Mouse (Mus musculus): ENCODE results near the gene Wdr6. TPM values are rescaled to one million over a fixed set of nuclear protein-coding genes. Genes with fewer than 3 reads are reported as not detected.
"Not testable (repeated sequence)": the region's sequence is repeated elsewhere in the genome, so short reads cannot be mapped to it uniquely, and the experiment has no call there.

Wdr6 gene
- total RNA-seq (2018; cell fraction: chromatin; rRNA removed), result 10 to 100 TPM in 1 of 26 experiments, 1 to 10 TPM in 19, under 1 TPM in 6; 0.53 to 10.2 (median 2.6) TPM
- total RNA-seq (2018; cell fraction: cytosol; rRNA removed), result 10 to 100 TPM in 1 of 26 experiments, 1 to 10 TPM in 25; 2.9 to 10.2 (median 5.8) TPM
- total RNA-seq (2018; cell fraction: nucleus; rRNA removed), result 1 to 10 TPM; 3.6 to 9.9 (median 5.2) TPM
- 3.1 to 7.5 TPM (median 7.5 TPM) in 3 replicates for polyA plus RNA-seq (2018)

- Histone ChIP-seq H3K4me3 (ENCODE audit: inconsistent target) (peak within 1 kb of the TSS; percentile 56), H3K27ac (no peak within 1 kb of the TSS), H3K79me2 (ENCODE audit: inconsistent target) (no peaks in the 10 kb centered on the region), H3K36me3 (ENCODE audit: inconsistent target) (no peaks in the 10 kb centered on the region)
- WGBS (ENCODE audit: missing documents), result 12% methylated on average over 49 of the region's 51 CpGs
These were observed at the start of gene Wdr6 for GRCm38 (mm10) chr9:108578545-108579343. Gene Wdr6, minus strand, starts transcription at chr9:108578739.

- Histone ChIP-seq H3K79me2 (ENCODE audit: inconsistent target) (peaks cover 93% of the 10 kb centered on the region), H3K27ac (no peak overlapping the region), H3K4me3 (ENCODE audit: inconsistent target) (no peak overlapping the region), H3K36me3 (ENCODE audit: inconsistent target) (no peaks in the 10 kb centered on the region)
- WGBS (ENCODE audit: missing documents), result 51% methylated on average over 4 of the region's 4 CpGs
These were observed 49.6 kb upstream of the Wdr6 start for GRCm38 (mm10) chr9:108628141-108628540.

- Histone ChIP-seq H3K79me2 (ENCODE audit: inconsistent target) (peaks cover 93% of the 10 kb centered on the region), H3K27ac (peak overlapping the region; percentile 54), H3K4me3 (ENCODE audit: inconsistent target) (no peak overlapping the region), H3K36me3 (ENCODE audit: inconsistent target) (no peaks in the 10 kb centered on the region)
- WGBS (ENCODE audit: missing documents), result 19% methylated on average over 2 of the region's 2 CpGs
These were observed 48.0 kb upstream of the Wdr6 start for GRCm38 (mm10) chr9:108626498-108626897.

GRCm38 (mm10) chr9:108617301-108617700, 38.8 kb upstream of the Wdr6 start:
- H3K79me2 ChIP-seq (ENCODE audit: inconsistent target), result peaks cover 16% of the 10 kb centered on the region; the same call in 1 of the 2 replicates
- no peak overlapping the region for H3K27ac ChIP-seq
- WGBS (ENCODE audit: missing documents), result 88% methylated on average over 1 of the region's 1 CpGs
- H3K36me3 ChIP-seq (ENCODE audit: inconsistent target), result peaks cover 78% of the 10 kb centered on the region
- no peak overlapping the region for H3K4me3 ChIP-seq (ENCODE audit: inconsistent target)

GRCm38 (mm10) chr9:108611488-108611887, 32.9 kb upstream of the Wdr6 start:
- H3K36me3 ChIP-seq (ENCODE audit: inconsistent target), result peaks cover 94% of the 10 kb centered on the region
- H3K27ac ChIP-seq, result no peak overlapping the region
- no peak overlapping the region for H3K4me3 ChIP-seq (ENCODE audit: inconsistent target)
- 95% methylated on average over 10 of the region's 10 CpGs for WGBS (ENCODE audit: missing documents)
- H3K79me2 ChIP-seq (ENCODE audit: inconsistent target), result no peaks in the 10 kb centered on the region

- H3K79me2 ChIP-seq (ENCODE audit: inconsistent target), result no peaks in the 10 kb centered on the region
- 92% methylated on average over 4 of the region's 4 CpGs for WGBS (ENCODE audit: missing documents)
- no peak overlapping the region for H3K27ac ChIP-seq
These were observed 30.4 kb upstream of the Wdr6 start for GRCm38 (mm10) chr9:108608889-108609288.

GRCm38 (mm10) chr9:108607929-108608328, 29.4 kb upstream of the Wdr6 start:
- WGBS (ENCODE audit: missing documents), result 77% methylated on average over 4 of the region's 5 CpGs
- not testable (repeated sequence) for H3K27ac ChIP-seq; H3K4me3 ChIP-seq (ENCODE audit: inconsistent target); H3K79me2 ChIP-seq (ENCODE audit: inconsistent target)
- H3K36me3 ChIP-seq (ENCODE audit: inconsistent target), result peaks cover 94% of the 10 kb centered on the region

More at GRCm38 (mm10) chr9:108608889-108609288, 30.4 kb upstream of the Wdr6 start:
- peaks cover 94% of the 10 kb centered on the region for H3K36me3 ChIP-seq (ENCODE audit: inconsistent target)
- no peak overlapping the region for H3K4me3 ChIP-seq (ENCODE audit: inconsistent target)

GRCm38 (mm10) chr9:108601986-108602385, 23.4 kb upstream of the Wdr6 start:
- 80% methylated on average over 4 of the region's 4 CpGs for WGBS (ENCODE audit: missing documents)
- no peak overlapping the region for H3K27ac ChIP-seq
- peaks cover 40% of the 10 kb centered on the region for H3K36me3 ChIP-seq (ENCODE audit: inconsistent target)
- H3K4me3 ChIP-seq (ENCODE audit: inconsistent target), result no peak overlapping the region
- no peaks in the 10 kb centered on the region for H3K79me2 ChIP-seq (ENCODE audit: inconsistent target)

- H3K4me3 ChIP-seq (ENCODE audit: inconsistent target), result no peak overlapping the region
- no peak overlapping the region for H3K27ac ChIP-seq
- WGBS (ENCODE audit: missing documents), result 92% methylated on average over 2 of the region's 2 CpGs
- H3K36me3 ChIP-seq (ENCODE audit: inconsistent target), result peaks cover 22% of the 10 kb centered on the region; the same call in 1 of the 2 replicates
- no peaks in the 10 kb centered on the region for H3K79me2 ChIP-seq (ENCODE audit: inconsistent target)
These were observed 21.5 kb upstream of the Wdr6 start for GRCm38 (mm10) chr9:108600011-108600410.

- Histone ChIP-seq H3K4me3 (ENCODE audit: inconsistent target) (no peak overlapping the region), H3K79me2 (ENCODE audit: inconsistent target) (no peaks in the 10 kb centered on the region), H3K36me3 (ENCODE audit: inconsistent target) (peaks cover 13% of the 10 kb centered on the region; the same call in 1 of the 2 replicates), H3K27ac (no peak overlapping the region)
- WGBS (ENCODE audit: missing documents), result 78% methylated on average over 4 of the region's 4 CpGs
These were observed 20.6 kb upstream of the Wdr6 start for GRCm38 (mm10) chr9:108599021-108599566.

- Histone ChIP-seq H3K36me3 (ENCODE audit: inconsistent target) (no peaks in the 10 kb centered on the region), H3K27ac (no peak within 1 kb of the TSS), H3K79me2 (ENCODE audit: inconsistent target) (no peaks in the 10 kb centered on the region), H3K4me3 (ENCODE audit: inconsistent target) (peak within 1 kb of the TSS; percentile 14; the same call in 1 of the 2 replicates)
- 12% methylated on average over 66 of the region's 69 CpGs for WGBS (ENCODE audit: missing documents)
These were observed 18.6 kb upstream of the Wdr6 start, which contains the start of gene P4htm for GRCm38 (mm10) chr9:108596998-108597764. Gene P4htm, minus strand, starts transcription at chr9:108597667.

- Histone ChIP-seq H3K36me3 (ENCODE audit: inconsistent target) (no peaks in the 10 kb centered on the region), H3K79me2 (ENCODE audit: inconsistent target) (no peaks in the 10 kb centered on the region), H3K27ac (no peak overlapping the region), H3K4me3 (ENCODE audit: inconsistent target) (no peak overlapping the region)
- 78% methylated on average over 3 of the region's 3 CpGs for WGBS (ENCODE audit: missing documents)
These were observed 15.8 kb upstream of the Wdr6 start for GRCm38 (mm10) chr9:108594354-108594753.

GRCm38 (mm10) chr9:108591462-108591861, 12.9 kb upstream of the Wdr6 start:
- Histone ChIP-seq H3K27ac (no peak overlapping the region), H3K36me3 (ENCODE audit: inconsistent target) (no peaks in the 10 kb centered on the region), H3K79me2 (ENCODE audit: inconsistent target) (no peaks in the 10 kb centered on the region), H3K4me3 (ENCODE audit: inconsistent target) (no peak overlapping the region)
- 97% methylated on average over 3 of the region's 4 CpGs for WGBS (ENCODE audit: missing documents)

GRCm38 (mm10) chr9:108589229-108589628, 10.7 kb upstream of the Wdr6 start:
- no peak overlapping the region for H3K4me3 ChIP-seq (ENCODE audit: inconsistent target)
- no peaks in the 10 kb centered on the region for H3K79me2 ChIP-seq (ENCODE audit: inconsistent target)
- H3K36me3 ChIP-seq (ENCODE audit: inconsistent target), result no peaks in the 10 kb centered on the region
- WGBS (ENCODE audit: missing documents), result 65% methylated on average over 5 of the region's 5 CpGs
- no peak overlapping the region for H3K27ac ChIP-seq

Measured in macrophage (primary cell).